Mouse (Mus musculus) CH12.LX (cell line): ENCODE results near the gene Flnc. TPM values are rescaled to one million over a fixed set of nuclear protein-coding genes. Genes with fewer than 3 reads are reported as not detected.

ENCODE experiments used
- DNase-seq: peaks from one replicate; pipeline ENCODE4 v3.0.0-alpha.2; 2013; ENCODE audit errors: extremely low read depth
- H3K27ac ChIP-seq: 2 replicates; pipeline ENCODE4 v1.5.1; 2012; ENCODE audit warnings: low read depth, mild to moderate bottlenecking, control low read depth, moderate library complexity; ENCODE audit not compliant: insufficient read depth
- H3K27me3 ChIP-seq: replicated peaks from 2 replicates; pipeline ENCODE3; 2012; ENCODE audit warnings: inconsistent platforms
- H3K36me3 ChIP-seq, 2 experiments: replicated peaks in 1 of 2; 2 replicates each; pipeline versions ENCODE3 to v1.6.1; 2012; ENCODE audit warnings: inconsistent platforms in 1 of 2, low read length in 1 of 2, mild to moderate bottlenecking in 1 of 2, mixed read lengths in 1 of 2, moderate library complexity in 1 of 2; ENCODE audit not compliant: control insufficient read depth in 1 of 2, insufficient read depth in 1 of 2
- H3K4me1 ChIP-seq, 2 experiments: 2 replicates each; pipeline ENCODE4 v1.6.1; 2012; ENCODE audit warnings: inconsistent platforms in 1 of 2, moderate library complexity in 1 of 2; ENCODE audit not compliant: insufficient read depth in 2 of 2, control insufficient read depth in 1 of 2
- H3K4me2 ChIP-seq: 2 replicates; pipeline ENCODE4 v1.6.1; 2012; ENCODE audit warnings: low read depth, mild to moderate bottlenecking, control low read depth; ENCODE audit not compliant: poor library complexity, insufficient read depth, severe bottlenecking
- H3K4me3 ChIP-seq, 3 experiments: fragments of 150-350 bp in 1 of 3; sonication (generic) in 1 of 3; replicated peaks in 1 of 3; 2 replicates each; pipeline versions ENCODE3 to v1.5.1; 2011 to 2012; ENCODE audit warnings: low read depth in 2 of 3, low read length in 2 of 3, mild to moderate bottlenecking in 2 of 3, moderate library complexity in 2 of 3, control low read depth in 1 of 3, improper control_type of control experiment in 1 of 3, inconsistent platforms in 1 of 3, mixed read lengths in 1 of 3; ENCODE audit not compliant: poor library complexity in 1 of 3
- H3K79me2 ChIP-seq: replicated peaks from 2 replicates; pipeline ENCODE4 v1.6.1; 2012; ENCODE audit warnings: mild to moderate bottlenecking, moderate library complexity; ENCODE audit not compliant: control insufficient read depth, poor library complexity, insufficient read depth, severe bottlenecking; ENCODE audit errors: extremely low read depth
- H3K9ac ChIP-seq: 2 replicates; pipeline ENCODE4 v1.6.1; 2012; ENCODE audit warnings: low read depth, mild to moderate bottlenecking, control low read depth, moderate library complexity; ENCODE audit not compliant: insufficient read depth
- H3K9me3 ChIP-seq: replicated peaks from 2 replicates; pipeline ENCODE3; 2012; ENCODE audit warnings: low read length, inconsistent platforms, mixed read lengths
- BHLHE40 ChIP-seq: IDR thresholded peaks from 2 replicates; pipeline ENCODE4 v1.6.1; 2011; ENCODE audit warnings: mild to moderate bottlenecking, low read depth, low read length, improper control_type of control experiment
- CHD1 ChIP-seq: IDR thresholded peaks from 2 replicates; pipeline ENCODE4 v1.6.1; 2012; ENCODE audit warnings: low read depth, low read length, improper control_type of control experiment, inconsistent platforms
- ETS1 ChIP-seq: conservative IDR thresholded peaks from 2 replicates; pipeline ENCODE4 v1.6.1; 2012; ENCODE audit warnings: low read depth, mild to moderate bottlenecking, inconsistent platforms, low read length, improper control_type of control experiment, moderate library complexity
- HCFC1 ChIP-seq: IDR thresholded peaks from 2 replicates; pipeline ENCODE4 v1.6.1; 2012; ENCODE audit warnings: low read depth, mild to moderate bottlenecking, inconsistent platforms, low read length, improper control_type of control experiment
- IRF4 ChIP-seq: IDR thresholded peaks from 2 replicates; pipeline ENCODE4 v1.6.1; 2014; ENCODE audit warnings: low read depth, mild to moderate bottlenecking, inconsistent platforms, low read length, improper control_type of control experiment
- JUND ChIP-seq: conservative IDR thresholded peaks from 2 replicates; pipeline ENCODE4 v1.6.1; 2011; ENCODE audit warnings: low read depth, low read length, improper control_type of control experiment
- MAX ChIP-seq: IDR thresholded peaks from 2 replicates; pipeline ENCODE4 v1.6.1; 2011; ENCODE audit warnings: low read length, improper control_type of control experiment
- MEF2A ChIP-seq: IDR thresholded peaks from 2 replicates; pipeline ENCODE4 v1.6.1; 2014; ENCODE audit warnings: low read depth, mild to moderate bottlenecking, inconsistent platforms, low read length, improper control_type of control experiment, borderline replicate concordance
- MXI1 ChIP-seq: IDR thresholded peaks from 2 replicates; pipeline ENCODE4 v1.6.1; 2011; ENCODE audit warnings: mild to moderate bottlenecking, low read depth, low read length, improper control_type of control experiment
- POLR2AphosphoS2 ChIP-seq: IDR thresholded peaks from 2 replicates; pipeline ENCODE4 v1.6.1; 2011; ENCODE audit warnings: low read depth, low read length, improper control_type of control experiment
- RAD21 ChIP-seq: IDR thresholded peaks from 2 replicates; pipeline ENCODE4 v1.6.1; 2011; ENCODE audit warnings: low read depth, mild to moderate bottlenecking, low read length, improper control_type of control experiment, moderate library complexity
- SMC3 ChIP-seq: IDR thresholded peaks from 2 replicates; pipeline ENCODE4 v1.6.1; 2011; ENCODE audit warnings: low read depth, low read length, improper control_type of control experiment
- USF2 ChIP-seq: conservative IDR thresholded peaks from 2 replicates; pipeline ENCODE4 v1.6.1; 2011; ENCODE audit warnings: low read depth, low read length, improper control_type of control experiment
- ZC3H11A ChIP-seq: IDR thresholded peaks from 2 replicates; pipeline ENCODE4 v1.6.1; 2012; ENCODE audit warnings: low read depth, mild to moderate bottlenecking, inconsistent platforms, low read length, improper control_type of control experiment
- ZKSCAN1 ChIP-seq: IDR thresholded peaks from 2 replicates; pipeline ENCODE4 v1.6.1; 2012; ENCODE audit warnings: low read depth, inconsistent platforms, low read length, improper control_type of control experiment, borderline replicate concordance
- ZMIZ1 ChIP-seq: IDR thresholded peaks from 2 replicates; pipeline ENCODE4 v1.6.1; 2012; ENCODE audit warnings: low read depth, mild to moderate bottlenecking, inconsistent platforms, low read length, improper control_type of control experiment
- ZNF384 ChIP-seq: IDR thresholded peaks from 2 replicates; pipeline ENCODE4 v1.6.1; 2012; ENCODE audit warnings: low read depth, low read length, improper control_type of control experiment, inconsistent platforms
- dilution Hi-C: fragments of 300-500 bp; cut with MboI; formaldehyde crosslinking; loops from 2 replicates; pipeline ENCODE4 v1.14.3; 2020; ENCODE audit warnings: low sequenced_read_pairs; ENCODE audit not compliant: extremely low pct_unique_long_range_greater_than_20kb, extremely low pct_ligation_motif_present
- in situ Hi-C: fragments of 300-500 bp; cut with MboI; formaldehyde crosslinking; loops from 3 replicates; pipeline ENCODE4 v1.14.3; 2019; ENCODE audit warnings: low sequenced_read_pairs, low pct_ligation_motif_present, low pct_unique_long_range_greater_than_20kb, mixed read lengths
- polyA plus RNA-seq: library from polyadenylated mRNA; unstranded; fragments of >175 nt; gene quantifications from 2 replicates; pipeline ENCODE4 v1.2.1, GENCODE M21; 2012; ENCODE audit warnings: low read depth; ENCODE audit not compliant: insufficient read length
- total RNA-seq, 2 experiments: library from RNA; depleted of rRNA; stranded (reverse); fragments of 300-350 nt in 1 of 2; fragments of >200 nt in 1 of 2; gene quantifications; 2 replicates each; pipeline ENCODE4 v1.2.3; 2012 to 2014

Gene Flnc
- total and polyA plus RNA-seq, 3 experiments: 0.24 to 0.76 (median 0.60) TPM

GRCm38 (mm10) chr6:29497791-29498190 is 64.7 kb downstream of the Flnc start:
- DNase-seq: no peak
- Histone ChIP-seq H3K4me2 (no peak overlapping the region), H3K4me1 (no peaks in the 10 kb centered on the region), H3K9me3 (peaks cover 6% of the 10 kb centered on the region), H3K79me2 (no peaks in the 10 kb centered on the region), H3K27ac (no peak overlapping the region), H3K36me3 (no peaks in the 10 kb centered on the region), H3K9ac (no peak overlapping the region), H3K4me3 (no peak overlapping the region), H3K27me3 (peaks cover 55% of the 10 kb centered on the region)
- in situ Hi-C loops: no loop called here
- TF ChIP-seq IRF4 (no peak), USF2 (no peak), ZNF384 (no peak), RAD21 (no peak), MXI1 (no peak), JUND (no peak)
- dilution Hi-C loops: no loop called here

- Histone ChIP-seq H3K9ac (no peak overlapping the region), H3K9me3 (peaks cover 6% of the 10 kb centered on the region), H3K27me3 (peaks cover 50% of the 10 kb centered on the region), H3K79me2 (no peaks in the 10 kb centered on the region), H3K4me2 (no peak overlapping the region), H3K36me3 (no peaks in the 10 kb centered on the region), H3K4me1 (no peaks in the 10 kb centered on the region), H3K27ac (no peak overlapping the region)
- dilution Hi-C loops (no loop called here), in situ Hi-C loops (no loop called here)
- no peak for DNase-seq
- no peak for TF ChIP-seq MEF2A
- TF ChIP-seq ZC3H11A: no peak
- TF ChIP-seq MXI1: no peak
- TF ChIP-seq ETS1: no peak
- no peak for TF ChIP-seq MAX
- no peak for TF ChIP-seq HCFC1
- no peak for TF ChIP-seq IRF4
- no peak for TF ChIP-seq JUND
- no peak for TF ChIP-seq SMC3
- TF ChIP-seq POLR2AphosphoS2: no peak
- no peak for TF ChIP-seq ZMIZ1
- no peak for TF ChIP-seq BHLHE40
- TF ChIP-seq CHD1: no peak
- no peak for TF ChIP-seq ZNF384
- no peak for TF ChIP-seq ZKSCAN1
- TF ChIP-seq, all 38 proteins: peak for 0
- no peak overlapping the region for H3K4me3 ChIP-seq
Observed at GRCm38 (mm10) chr6:29500177-29500576, 67.1 kb downstream of the Flnc start.
